Mouse (Mus musculus): Measurements from ENCODE around the gene Becn1.
"Not testable (repeated sequence)": the region's sequence is repeated elsewhere in the genome, so short reads cannot be mapped to it uniquely, and the experiment has no call there.

DNA sequence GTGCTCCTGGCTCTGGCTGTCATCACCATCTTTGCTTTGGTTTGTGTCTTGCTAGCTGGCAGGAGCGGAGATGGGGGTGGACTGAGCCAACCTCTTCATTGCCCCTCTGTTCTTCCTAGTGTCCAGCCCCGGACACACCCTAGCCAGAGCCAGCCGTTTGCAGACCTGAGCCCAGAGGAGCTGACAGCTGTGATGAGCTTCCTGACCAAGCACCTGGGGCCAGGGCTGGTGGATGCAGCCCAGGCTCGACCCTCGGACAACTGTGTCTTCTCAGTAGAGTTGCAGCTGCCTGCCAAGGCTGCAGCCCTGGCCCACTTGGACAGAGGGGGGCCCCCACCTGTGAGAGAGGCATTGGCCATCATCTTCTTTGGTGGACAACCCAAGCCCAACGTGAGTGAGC is 28.9 kb upstream of the Becn1 start:
- TF ChIP-seq CTCF (IDR thresholded peaks at IDR 0.05); POLR2A (IDR thresholded peaks at IDR 0.05; ENCODE audit: insufficient read depth, low read depth, low read length): not testable (repeated sequence)

All from heart, adult 2 months (tissue).